In genomic region chr4:95276231-95276630, GRCm38 (mm10) we compare ENCODE assay signal across 23 mouse cellular contexts.
DNase-seq lines count a peak whose midpoint lies in the region; ATAC-seq lines count a peak whose summit lies in the region.
"Had no signal": no experiment of that assay in that cellular context is flagged by ENCODE, and none has a peak within 500 bp of the region (broad histone marks: within the 10 kb centered on the region; RNA-seq: fewer than 3 reads in every experiment).

No protein-coding gene starts in this region.

- no peak overlapping the region for H3K4me2 ChIP-seq in kidney, embryonic 14.5 days (replicated peaks; ENCODE audit: low read depth, low read length)
- H3K4me2 ChIP-seq: embryonic facial prominence, embryonic 15.5 days; forebrain, embryonic 15.5 days; heart, embryonic 12.5 days; hindbrain, embryonic 12.5 days; liver, embryonic 15.5 days had no signal

- H3K27me3 ChIP-seq in kidney, embryonic 14.5 days (ENCODE audit: control insufficient read depth, insufficient read depth, low read length), result no peaks in the 10 kb centered on the region
- H3K27me3 ChIP-seq in limb, embryonic 10.5 days (ENCODE audit: low read depth, poor library complexity, severe bottlenecking), result no peaks in the 10 kb centered on the region
- H3K27me3 ChIP-seq: embryonic facial prominence, embryonic 15.5 days; forebrain, embryonic 15.5 days; heart, embryonic 12.5 days; hindbrain, embryonic 12.5 days; liver, embryonic 15.5 days had no signal

- DNase-seq in adrenal gland, postnatal 14 days, result peak; percentile 8
- no peak for DNase-seq in adrenal gland, adult 2 months
- peak; percentile 27 for DNase-seq in kidney, postnatal 10 days
- peak; percentile 27 for DNase-seq in limb, embryonic 10.5 days (ENCODE audit: low spot score)
- DNase-seq in lung, postnatal 25 days (ENCODE audit: low spot score), result peak; percentile 77
- no peak for DNase-seq in B cell, adult 2 months
- DNase-seq in urinary bladder, postnatal 10 days (ENCODE audit: low spot score), result no peak
- DNase-seq: adrenal gland, postnatal 25 days; cerebellum, adult 8-10 months; cerebellum, postnatal 36 days; embryo, embryonic 11 days; gastrocnemius, postnatal 14 days; layer of hippocampus, adult 9-11 months; left cerebral cortex, postnatal 4 days; liver; midbrain, embryonic 14.5 days had no signal

- H3K36me3 ChIP-seq in kidney, embryonic 14.5 days (ENCODE audit: control insufficient read depth, insufficient read depth, low read length), result no peaks in the 10 kb centered on the region
- no peaks in the 10 kb centered on the region for H3K36me3 ChIP-seq in limb, embryonic 10.5 days
- H3K36me3 ChIP-seq: embryonic facial prominence, embryonic 15.5 days; forebrain, embryonic 15.5 days; heart, embryonic 12.5 days; hindbrain, embryonic 12.5 days; liver, embryonic 15.5 days had no signal

- 66% methylated on average over 3 of the region's 3 CpGs for WGBS in kidney, embryonic 14.5 days
- WGBS in limb, embryonic 10.5 days, result 90% methylated on average over 3 of the region's 3 CpGs

- H3K4me1 ChIP-seq in kidney, embryonic 14.5 days (ENCODE audit: control insufficient read depth, insufficient read depth, low read length), result peaks cover 25% of the 10 kb centered on the region
- peaks cover 23% of the 10 kb centered on the region for H3K4me1 ChIP-seq in limb, embryonic 10.5 days
- H3K4me1 ChIP-seq: heart, embryonic 12.5 days; liver, embryonic 15.5 days had no signal

- no peaks in the 10 kb centered on the region for H3K9me3 ChIP-seq in kidney, embryonic 14.5 days (ENCODE audit: control insufficient read depth, low read length)
- H3K9me3 ChIP-seq in limb, embryonic 10.5 days (replicated peaks), result no peaks in the 10 kb centered on the region
- H3K9me3 ChIP-seq: embryonic facial prominence, embryonic 15.5 days; forebrain, embryonic 15.5 days; heart, embryonic 12.5 days; hindbrain, embryonic 12.5 days; liver, embryonic 15.5 days had no signal

- no peak overlapping the region for H3K9ac ChIP-seq in kidney, embryonic 14.5 days (ENCODE audit: low read depth, low read length)
- H3K9ac ChIP-seq: embryonic facial prominence, embryonic 15.5 days; forebrain, embryonic 15.5 days; heart, embryonic 12.5 days; hindbrain, embryonic 12.5 days; liver, embryonic 15.5 days had no signal

- H3K4me3 ChIP-seq in kidney, embryonic 14.5 days (ENCODE audit: low read length), result no peak overlapping the region
- no peak overlapping the region for H3K4me3 ChIP-seq in limb, embryonic 10.5 days
- H3K4me3 ChIP-seq: embryonic facial prominence, embryonic 15.5 days; forebrain, embryonic 15.5 days; heart, embryonic 12.5 days; hindbrain, embryonic 12.5 days; liver, embryonic 15.5 days had no signal

- ATAC-seq in kidney, embryonic 14.5 days (ENCODE audit: low FRiP score, low TSS enrichment), result no peak
- ATAC-seq: forebrain, embryonic 15.5 days had no signal

- H3K27ac ChIP-seq in kidney, embryonic 14.5 days (ENCODE audit: low read depth, low read length), result no peak overlapping the region
- no peak overlapping the region for H3K27ac ChIP-seq in limb, embryonic 10.5 days
- H3K27ac ChIP-seq: embryonic facial prominence, embryonic 15.5 days; forebrain, embryonic 15.5 days; hindbrain, embryonic 12.5 days; liver, embryonic 15.5 days; stomach, postnatal 0 days had no signal

Comparison
In these comparisons a context has a peak if more than half of its experiments do, and no peak if none do; other contexts are left out.
1. DNase-seq: peak in adrenal gland, postnatal 14 days (single experiment), kidney, postnatal 10 days (single experiment), limb, embryonic 10.5 days (single experiment) and lung, postnatal 25 days (single experiment); none in adrenal gland, adult 2 months (single experiment), B cell, adult 2 months (0 of 2) and urinary bladder, postnatal 10 days (single experiment).